Mouse (Mus musculus) cortical plate, adult 2 months (tissue): ENCODE measurements around the gene Ren1.

Experiments used
- CTCF ChIP-seq: fragments of 200-500 bp; IDR thresholded peaks from 2 replicates; pipeline ENCODE4 v1.5.1; 2011; ENCODE audit warnings: mild to moderate bottlenecking, control low read depth, low read length; ENCODE audit not compliant: insufficient read depth; ENCODE audit errors: extremely low read depth
- POLR2A ChIP-seq: fragments of 200-500 bp; IDR thresholded peaks from 2 replicates; pipeline ENCODE4 v1.6.1; 2011; ENCODE audit warnings: mild to moderate bottlenecking, low read length, control low read depth; ENCODE audit not compliant: insufficient read depth; ENCODE audit errors: extremely low read depth

DNA sequence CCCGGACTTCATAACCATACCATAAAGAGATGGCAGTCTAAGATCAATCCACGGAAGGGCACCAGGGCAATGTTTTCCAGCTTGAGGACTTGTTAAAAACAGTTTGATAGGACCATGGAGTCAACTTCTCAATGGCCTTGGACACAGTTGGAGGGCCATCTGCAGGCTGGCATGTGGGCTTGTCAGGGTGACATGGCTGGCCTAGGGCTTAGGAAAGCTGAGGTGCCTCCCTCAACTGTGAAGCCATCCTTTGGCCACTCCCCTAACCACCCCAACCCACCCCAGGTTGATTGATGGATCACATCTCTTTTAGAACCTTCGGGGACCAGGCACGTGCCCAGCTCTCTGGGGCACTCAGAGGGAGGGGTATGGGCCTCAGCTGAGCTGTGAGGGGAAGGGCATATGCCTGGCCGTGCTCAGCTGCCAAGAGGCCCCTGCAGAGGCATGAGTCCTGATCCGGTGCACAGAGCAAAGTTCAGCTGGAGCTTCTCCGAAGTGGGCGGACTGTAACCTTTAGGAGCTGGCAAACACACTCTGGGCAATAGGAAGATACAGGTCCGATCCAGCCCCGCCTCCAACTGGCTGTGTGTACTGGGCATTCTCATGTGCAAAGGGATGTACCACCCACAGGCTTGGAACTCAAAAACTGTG is 25.5 kb downstream of the Ren1 start:
- TF ChIP-seq POLR2A (no peak), CTCF (no peak)
